23 mouse cellular contexts compared by ENCODE assay signal in genomic region chr12:81683395-81683794, GRCm38 (mm10). TPM values are rescaled to one million over a fixed set of nuclear protein-coding genes. Genes with fewer than 3 reads are reported as not detected.
DNase-seq lines count a peak whose midpoint lies in the region; ATAC-seq and TF ChIP-seq lines count a peak whose summit lies in the region.
"Had no signal": no experiment of that assay in that cellular context is flagged by ENCODE, and none has a peak within 500 bp of the region (broad histone marks: within the 10 kb centered on the region; RNA-seq: fewer than 3 reads in every experiment).

No protein-coding gene starts in this region.

- H3K27me3 ChIP-seq in lung, postnatal 0 days (replicated peaks; ENCODE audit: insufficient read depth, low read length) = no peaks in the 10 kb centered on the region
- no peaks in the 10 kb centered on the region for H3K27me3 ChIP-seq in CH12.LX (replicated peaks)
- H3K27me3 ChIP-seq in stomach, postnatal 0 days (ENCODE audit: control insufficient read depth, insufficient read depth, low read length) = no peaks in the 10 kb centered on the region
- H3K27me3 ChIP-seq: forebrain, embryonic 15.5 days; heart, embryonic 15.5 days had no signal

- no peak overlapping the region for H3K4me3 ChIP-seq in lung, postnatal 0 days (ENCODE audit: low read depth, low read length)
- H3K4me3 ChIP-seq in CH12.LX (replicated peaks in 1 of 3; ENCODE audit: low read depth in 2 of 3, low read length in 2 of 3, poor library complexity in 1 of 3) = peak overlapping the region in 1 of 3 experiments; percentile 33
- H3K4me3 ChIP-seq in ES-E14 (ENCODE audit: insufficient read depth in 1 of 2, low read depth in 1 of 2, low read length in 2 of 2, poor library complexity in 1 of 2, severe bottlenecking in 1 of 2) = peak overlapping the region in 1 of 2 experiments; percentile 19; a peak in 1 of 4 replicates
- no peak overlapping the region for H3K4me3 ChIP-seq in stomach, postnatal 0 days (ENCODE audit: low read depth, low read length)
- H3K4me3 ChIP-seq: embryonic facial prominence, embryonic 15.5 days; erythroblast, embryonic 14.5 days; forebrain, embryonic 10.5 days; forebrain, embryonic 15.5 days; heart, adult 2 months; heart, embryonic 15.5 days; hindbrain, embryonic 10.5 days had no signal

- H3K4me2 ChIP-seq in lung, postnatal 0 days (replicated peaks; ENCODE audit: low read depth, low read length) = no peak overlapping the region
- H3K4me2 ChIP-seq in CH12.LX (ENCODE audit: insufficient read depth, low read depth, poor library complexity, severe bottlenecking) = no peak overlapping the region
- no peak overlapping the region for H3K4me2 ChIP-seq in stomach, postnatal 0 days (replicated peaks; ENCODE audit: low read depth)
- H3K4me2 ChIP-seq: embryonic facial prominence, embryonic 15.5 days; forebrain, embryonic 15.5 days; heart, embryonic 11.5 days; heart, embryonic 15.5 days; hindbrain, embryonic 14.5 days had no signal

- in situ Hi-C loops in CH12.LX (cut with MboI; ENCODE audit: low pct_ligation_motif_present, low pct_unique_long_range_greater_than_20kb, low sequenced_read_pairs) = no loop called here
- in situ Hi-C loops in ES-E14 (cut with MboI; ENCODE audit: low sequenced_read_pairs in 2 of 2, unreplicated experiment in 2 of 2) = no loop called here

- ATAC-seq in lung, postnatal 0 days = no peak
- ATAC-seq in stomach, postnatal 0 days (ENCODE audit: low FRiP score, low TSS enrichment) = no peak
- ATAC-seq: activated CD4-positive, CD25-positive, alpha-beta regulatory T cell, adult 4 months; forebrain, embryonic 15.5 days; intestine, embryonic 16.5 days had no signal

- TF ChIP-seq POLR2A in CH12.LX (IDR thresholded peaks at IDR 0.05; ENCODE audit: low read depth, low read length) = no peak

- no peak for TF ChIP-seq CTCF in lung, postnatal 0 days (IDR thresholded peaks at IDR 0.05)
- no peak for TF ChIP-seq CTCF in CH12.LX (conservative IDR thresholded peaks at IDR 0.05 in 1 of 2, IDR thresholded peaks at IDR 0.05 in 1 of 2; ENCODE audit: low read depth in 2 of 2, low read length in 2 of 2)
- no peak for TF ChIP-seq CTCF in stomach, postnatal 0 days (IDR thresholded peaks at IDR 0.05; ENCODE audit: low read depth)

- H3K27ac ChIP-seq in lung, postnatal 0 days (ENCODE audit: low read length) = no peak overlapping the region
- H3K27ac ChIP-seq in CH12.LX (ENCODE audit: insufficient read depth, low read depth) (no peak overlapping the region), ES-E14 (ENCODE audit: insufficient read depth, low read depth, low read length, poor library complexity, severe bottlenecking) (no peak overlapping the region)
- H3K27ac ChIP-seq in stomach, postnatal 0 days (replicated peaks) = no peak overlapping the region
- H3K27ac ChIP-seq: embryonic facial prominence, embryonic 15.5 days; forebrain, embryonic 15.5 days; heart, adult 2 months; heart, embryonic 15.5 days; hindbrain, embryonic 10.5 days; hindbrain, embryonic 14.5 days had no signal

- H3K9ac ChIP-seq in lung, postnatal 0 days (replicated peaks; ENCODE audit: low read depth) = no peak overlapping the region
- H3K9ac ChIP-seq in CH12.LX (ENCODE audit: insufficient read depth, low read depth) = no peak overlapping the region
- H3K9ac ChIP-seq in ES-E14 (ENCODE audit: insufficient read depth, low read depth, low read length, poor library complexity, severe bottlenecking) = no peak overlapping the region
- no peak overlapping the region for H3K9ac ChIP-seq in stomach, postnatal 0 days (ENCODE audit: low read length)
- H3K9ac ChIP-seq: embryonic facial prominence, embryonic 15.5 days; forebrain, embryonic 15.5 days; heart, embryonic 15.5 days; hindbrain, embryonic 14.5 days had no signal

- no peak for TF ChIP-seq RAD21 in CH12.LX (IDR thresholded peaks at IDR 0.05; ENCODE audit: low read depth, low read length)

- dilution Hi-C loops in CH12.LX (cut with MboI; ENCODE audit: extremely low pct_ligation_motif_present, extremely low pct_unique_long_range_greater_than_20kb, low sequenced_read_pairs) = no loop called here

- 56% methylated on average over 11 of the region's 11 CpGs for WGBS in lung, postnatal 0 days
- WGBS in stomach, postnatal 0 days = 53% methylated on average over 11 of the region's 11 CpGs

- no peaks in the 10 kb centered on the region for H3K79me2 ChIP-seq in CH12.LX (replicated peaks; ENCODE audit: control insufficient read depth, extremely low read depth, insufficient read depth, poor library complexity, severe bottlenecking)

- no peaks in the 10 kb centered on the region for H3K4me1 ChIP-seq in lung, postnatal 0 days (ENCODE audit: insufficient read depth, low read depth, low read length)
- peaks cover 4 to 53% of the 10 kb centered on the region in 2 experiments; a peak in 3 of 4 replicates for H3K4me1 ChIP-seq in CH12.LX (ENCODE audit: control insufficient read depth in 1 of 2, insufficient read depth in 2 of 2)
- peaks cover 8 to 26% of the 10 kb centered on the region in 2 experiments; a peak in 3 of 4 replicates for H3K4me1 ChIP-seq in ES-E14 (ENCODE audit: control insufficient read depth in 2 of 2, insufficient read depth in 2 of 2, low read length in 2 of 2, poor library complexity in 1 of 2)
- H3K4me1 ChIP-seq in stomach, postnatal 0 days (replicated peaks; ENCODE audit: control insufficient read depth, insufficient read depth) = no peaks in the 10 kb centered on the region
- H3K4me1 ChIP-seq: embryonic facial prominence, embryonic 15.5 days had no signal

- H3K9me3 ChIP-seq in lung, postnatal 0 days (ENCODE audit: low read length) = no peaks in the 10 kb centered on the region
- H3K9me3 ChIP-seq in CH12.LX (replicated peaks; ENCODE audit: low read length) (no peaks in the 10 kb centered on the region), ES-E14 (ENCODE audit: control insufficient read depth, insufficient read depth, low read depth, low read length) (no peaks in the 10 kb centered on the region)
- H3K9me3 ChIP-seq in stomach, postnatal 0 days (ENCODE audit: control insufficient read depth, low read length) = no peaks in the 10 kb centered on the region
- H3K9me3 ChIP-seq: embryonic facial prominence, embryonic 15.5 days; forebrain, embryonic 10.5 days; forebrain, embryonic 15.5 days; heart, embryonic 15.5 days; hindbrain, embryonic 10.5 days had no signal

- no peak for TF ChIP-seq EP300 in lung, postnatal 0 days (IDR thresholded peaks at IDR 0.05)
- no peak for TF ChIP-seq EP300 in CH12.LX (IDR thresholded peaks at IDR 0.05; ENCODE audit: low read length)
- no peak for TF ChIP-seq EP300 in stomach, postnatal 0 days (optimal IDR thresholded peaks at IDR 0.05)

- DNase-seq in lung, postnatal 0 days (ENCODE audit: low spot score) = peak; percentile 23
- no peak for DNase-seq in lung, postnatal 14 days
- peak; percentile 18 for DNase-seq in CH12.LX (ENCODE audit: extremely low read depth)
- no peak for DNase-seq in ES-E14 (ENCODE audit: low read depth, low spot score)
- peak; percentile 40 for DNase-seq in stomach, postnatal 0 days (ENCODE audit: low spot score)
- no peak for DNase-seq in c-Kit-positive CD71-positive TER-119-positive erythroid progenitor cells, embryonic 14.5 days (ENCODE audit: low spot score)
- no peak for DNase-seq in cerebellum, adult 11 months
- DNase-seq: adrenal gland, postnatal 14 days; cerebellum, adult 2 months; cerebellum, postnatal 14 days; embryo, embryonic 11 days; heart, adult 2 months had no signal

- no peaks in the 10 kb centered on the region for H3K36me3 ChIP-seq in lung, postnatal 0 days (ENCODE audit: insufficient read depth, low read length)
- H3K36me3 ChIP-seq in CH12.LX (replicated peaks in 1 of 2; ENCODE audit: control insufficient read depth in 1 of 2, insufficient read depth in 1 of 2, low read length in 1 of 2) (no peaks in the 10 kb centered on the region), ES-E14 (ENCODE audit: control insufficient read depth, insufficient read depth, low read length, poor library complexity, severe bottlenecking) (no peaks in the 10 kb centered on the region)
- H3K36me3 ChIP-seq in stomach, postnatal 0 days (ENCODE audit: control insufficient read depth, insufficient read depth, low read length) = no peaks in the 10 kb centered on the region
- H3K36me3 ChIP-seq: embryonic facial prominence, embryonic 15.5 days; forebrain, embryonic 10.5 days; forebrain, embryonic 15.5 days; heart, embryonic 15.5 days; hindbrain, embryonic 10.5 days had no signal

TF ChIP-seq in CH12.LX, 34 proteins besides CTCF, POLR2A, EP300 and RAD21:
- TF ChIP-seq MAFK (IDR thresholded peaks at IDR 0.05; ENCODE audit: insufficient replicate concordance, low read length) (peak; percentile 65; the same call in 1 of the 2 replicates), JUN (IDR thresholded peaks at IDR 0.05; ENCODE audit: insufficient read depth, low read depth, low read length) (no peak)

TF ChIP-seq in ES-E14, 5 proteins besides CTCF, POLR2A, EP300 and RAD21:
- TF ChIP-seq MAFK (IDR thresholded peaks at IDR 0.05; ENCODE audit: insufficient read depth, low read depth, low read length) (peak; percentile 94), ZC3H11A (IDR thresholded peaks at IDR 0.05; ENCODE audit: borderline replicate concordance, low read depth, low read length) (no peak), ZNF384 (IDR thresholded peaks at IDR 0.05; ENCODE audit: low read depth, low read length) (no peak)

RNA-seq across cellular contexts. Expression of gene Ttc9, which starts 52.3 kb away (rescaled TPM):
- 13.0 and 17.7 TPM in 2 replicates for polyA plus RNA-seq in lung, postnatal 0 days (2015; fragmentation: Nextera tagmentation; extraction: Ambion mirVana)
- total RNA-seq in CH12.LX (2012; rRNA removed) (not detected in 2 replicates), CH12.LX (2014; rRNA removed) (not detected in 2 replicates), ES-E14 (2012; rRNA removed) (2.4 and 3.5 TPM in 2 replicates)
- polyA plus RNA-seq in CH12.LX (2012; ENCODE audit: insufficient read length, low read depth) = 0.07 TPM in 1 of 2 replicates, not detected in the other
- 4.4 and 5.5 TPM in 2 replicates for polyA plus RNA-seq in stomach, postnatal 0 days (2015; fragmentation: Nextera tagmentation; extraction: Ambion mirVana)
- total RNA-seq: common myeloid progenitor, adult 5-6 weeks had no signal
- polyA plus RNA-seq: activated CD4-positive, CD25-positive, alpha-beta regulatory T cell, adult 4 months; erythroblast, embryonic 14.5 days had no signal

Comparison
In these comparisons a context has a peak if more than half of its experiments do, and no peak if none do; other contexts are left out.
1. DNase-seq: peak in lung, postnatal 0 days (single experiment), CH12.LX (single experiment) and stomach, postnatal 0 days (single experiment); none in lung, postnatal 14 days (single experiment), ES-E14 (single experiment), c-Kit-positive CD71-positive TER-119-positive erythroid progenitor cells, embryonic 14.5 days (single experiment) and cerebellum, adult 11 months (single experiment).